Mouse (Mus musculus) urinary bladder, postnatal 10 days (tissue): ENCODE measurements around the gene Map3k11.

ENCODE experiments used
- DNase-seq: peaks from one replicate; pipeline ENCODE4 v3.0.0; 2022; ENCODE audit warnings: low spot score

Map3k11 gene

GRCm38 (mm10) chr19:5711218-5711617, 22.7 kb downstream of the Map3k11 start:
- no peak for DNase-seq

GRCm38 (mm10) chr19:5711907-5712460, 23.4 kb downstream of the Map3k11 start:
- no peak for DNase-seq

- DNase-seq: no peak
These were observed 24.7 kb downstream of the Map3k11 start for GRCm38 (mm10) chr19:5713255-5713654.

- no peak for DNase-seq
These were observed 25.2 kb downstream of the Map3k11 start for GRCm38 (mm10) chr19:5713730-5714129.

- DNase-seq: no peak
These were observed 27.5 kb downstream of the Map3k11 start for GRCm38 (mm10) chr19:5715793-5716688.

GRCm38 (mm10) chr19:5716955-5717354, 28.4 kb downstream of the Map3k11 start:
- DNase-seq: no peak

- no peak for DNase-seq
These were observed 32.7 kb downstream of the Map3k11 start for GRCm38 (mm10) chr19:5721233-5721632.

- DNase-seq: no peak
These were observed 34.4 kb downstream of the Map3k11 start for GRCm38 (mm10) chr19:5722848-5723425.

GRCm38 (mm10) chr19:5723934-5724548, 35.5 kb downstream of the Map3k11 start:
- DNase-seq: no peak

- no peak for DNase-seq
These were observed 36.0 kb downstream of the Map3k11 start for GRCm38 (mm10) chr19:5724549-5724941.

GRCm38 (mm10) chr19:5725029-5725707, 36.6 kb downstream of the Map3k11 start:
- DNase-seq: no peak

- no peak for DNase-seq
These were observed 37.4 kb downstream of the Map3k11 start, which contains the start of gene Ehbp1l1 for GRCm38 (mm10) chr19:5725767-5726515. TSS of gene Ehbp1l1 (minus strand) at chr19:5726317.

- DNase-seq: no peak
These were observed 38.5 kb downstream of the Map3k11 start for GRCm38 (mm10) chr19:5726961-5727578.

- DNase-seq: peak; percentile 67
These were observed 39.2 kb downstream of the Map3k11 start for GRCm38 (mm10) chr19:5727701-5728100.

GRCm38 (mm10) chr19:5728631-5729443, 40.3 kb downstream of the Map3k11 start:
- no peak for DNase-seq

GRCm38 (mm10) chr19:5729444-5729815, 40.9 kb downstream of the Map3k11 start, which contains the start of gene Fam89b:
TSS of gene Fam89b (minus strand) at chr19:5729653.
- peak; percentile 61 for DNase-seq

- no peak for DNase-seq
These were observed 42.0 kb downstream of the Map3k11 start for GRCm38 (mm10) chr19:5730314-5731186.

- DNase-seq: peak; percentile 77
These were observed 42.9 kb downstream of the Map3k11 start for GRCm38 (mm10) chr19:5731264-5731978.
